Mouse (Mus musculus) forebrain, postnatal 0 days (tissue): ENCODE results near the gene Ppm1j. TPM values are rescaled to one million over a fixed set of nuclear protein-coding genes. Genes with fewer than 3 reads are reported as not detected.
A peak's percentile ranks its signal among the peaks of the same experiment; 100 is the strongest.
"Not testable (repeated sequence)": the region's sequence is repeated elsewhere in the genome, so short reads cannot be mapped to it uniquely, and the experiment has no call there.

ENCODE experiments used
- ATAC-seq: fragments of 200-750 bp; cut with Nextera tagmentation; 2 replicates; pipeline ENCODE4 v1.8.0; 2017; ENCODE audit warnings: mild to moderate bottlenecking, moderate library complexity
- DNase-seq: peaks from one replicate; pipeline ENCODE4 v3.0.0-alpha.2; 2015
- H3K27ac ChIP-seq: fragments of 300-500 bp; sonication (generic); 2 replicates; pipeline ENCODE4 v1.5.1; 2014; ENCODE audit warnings: low read depth, mild to moderate bottlenecking, antibody characterized with exemption, low read length, moderate library complexity, mixed read lengths
- H3K27me3 ChIP-seq: fragments of 300-500 bp; sonication (generic); 2 replicates; pipeline ENCODE4 v1.6.1; 2014; ENCODE audit warnings: mild to moderate bottlenecking, low read length, mixed read lengths; ENCODE audit not compliant: insufficient read depth
- H3K36me3 ChIP-seq: fragments of 300-500 bp; sonication (generic); 2 replicates; pipeline ENCODE4 v1.6.1; 2014; ENCODE audit warnings: mild to moderate bottlenecking, moderate library complexity; ENCODE audit not compliant: insufficient read depth
- H3K4me1 ChIP-seq: fragments of 300-500 bp; sonication (generic); 2 replicates; pipeline ENCODE4 v1.6.1; 2014; ENCODE audit warnings: antibody characterized with exemption; ENCODE audit not compliant: insufficient read depth
- H3K4me2 ChIP-seq: fragments of 300-500 bp; sonication (generic); 2 replicates; pipeline ENCODE4 v1.6.1; 2014; ENCODE audit warnings: low read depth, mild to moderate bottlenecking, moderate library complexity
- H3K4me3 ChIP-seq: fragments of 300-500 bp; sonication (generic); 2 replicates; pipeline ENCODE4 v1.5.1; 2014; ENCODE audit warnings: low read depth, low read length, mixed read lengths
- H3K9ac ChIP-seq: fragments of 300-500 bp; sonication (generic); 2 replicates; pipeline ENCODE4 v1.6.1; 2014; ENCODE audit warnings: mild to moderate bottlenecking
- H3K9me3 ChIP-seq: fragments of 300-500 bp; sonication (generic); 2 replicates; pipeline ENCODE4 v1.6.1; 2016; ENCODE audit warnings: low read length
- CTCF ChIP-seq: sonication (generic); IDR thresholded peaks from 2 replicates; pipeline ENCODE4 v1.5.1; 2016; ENCODE audit warnings: antibody characterized with exemption, control low read depth, low read depth
- WGBS: fragments of 180-500 bp; shearing (Covaris S2); extraction: QIAGEN DNeasy Blood & Tissue Kit; methylation state at CpG from one replicate; pipeline ENCODE4 v1.1.7; 2014; 5-methylcytosine and 5-hydroxymethylcytosine counted together
- polyA plus RNA-seq: library from polyadenylated mRNA; unstranded; fragments of >200 nt; fragmentation: Nextera tagmentation; extraction: Ambion mirVana; gene quantifications from 2 replicates; pipeline ENCODE4 v1.2.1, GENCODE M21; 2015
- total RNA-seq: library from RNA; depleted of rRNA; stranded (reverse); fragments of >200 nt; gene quantifications from 2 replicates; pipeline ENCODE4 v1.2.3, GENCODE M21; 2014

The Ppm1j gene
- total and polyA plus RNA-seq, 2 experiments from 2014 or later, result 2.0 to 2.6 TPM

- Histone ChIP-seq H3K4me2 (peak overlapping the region; percentile 59), H3K9me3 (no peaks in the 10 kb centered on the region), H3K4me3 (peak overlapping the region; percentile 39), H3K4me1 (no peaks in the 10 kb centered on the region), H3K9ac (peak overlapping the region; percentile 46), H3K27ac (no peak overlapping the region), H3K27me3 (peaks cover 5% of the 10 kb centered on the region; the same call in 1 of the 2 replicates), H3K36me3 (no peaks in the 10 kb centered on the region)
- ATAC-seq (peak; percentile 95), DNase-seq (peak; percentile 87)
- 3% methylated on average over 27 of the region's 27 CpGs for WGBS
- peak; percentile 87 for TF ChIP-seq CTCF
These were observed 22.4 kb upstream of the Ppm1j start for GRCm38 (mm10) chr3:104758406-104758805.

GRCm38 (mm10) chr3:104758869-104759268, 22.0 kb upstream of the Ppm1j start:
- H3K9ac ChIP-seq, result peak overlapping the region; percentile 46
- ATAC-seq (peak; percentile 50; the same call in 1 of the 2 replicates), DNase-seq (no peak)
- H3K27ac ChIP-seq, result no peak overlapping the region
- H3K36me3 ChIP-seq, result no peaks in the 10 kb centered on the region
- peak overlapping the region; percentile 59 for H3K4me2 ChIP-seq
- no peaks in the 10 kb centered on the region for H3K4me1 ChIP-seq
- H3K9me3 ChIP-seq, result no peaks in the 10 kb centered on the region
- TF ChIP-seq CTCF, result no peak
- peaks cover 5% of the 10 kb centered on the region; the same call in 1 of the 2 replicates for H3K27me3 ChIP-seq
- peak overlapping the region; percentile 39 for H3K4me3 ChIP-seq
- WGBS, result 7% methylated on average over 5 of the region's 5 CpGs

- 28% methylated on average over 18 of the region's 20 CpGs for WGBS
- not testable (repeated sequence) for ATAC-seq
These were observed 18.6 kb upstream of the Ppm1j start for GRCm38 (mm10) chr3:104762103-104762863.

GRCm38 (mm10) chr3:104765021-104765420, 15.8 kb upstream of the Ppm1j start:
- DNase-seq (no peak), ATAC-seq (no peak)
- no peak overlapping the region for H3K27ac ChIP-seq
- no peak overlapping the region for H3K4me3 ChIP-seq
- H3K36me3 ChIP-seq, result no peaks in the 10 kb centered on the region
- no peak overlapping the region for H3K4me2 ChIP-seq
- no peak overlapping the region for H3K9ac ChIP-seq
- no peaks in the 10 kb centered on the region for H3K4me1 ChIP-seq
- whole genome bisulfite sequencing, result 25% methylated on average over 4 of the region's 4 CpGs
- H3K9me3 ChIP-seq, result no peaks in the 10 kb centered on the region
- no peaks in the 10 kb centered on the region for H3K27me3 ChIP-seq
- TF ChIP-seq CTCF, result peak; percentile 56

More at GRCm38 (mm10) chr3:104762103-104762863, 18.6 kb upstream of the Ppm1j start:
- not testable (repeated sequence) for H3K36me3 ChIP-seq, H3K9me3 ChIP-seq, H3K27me3 ChIP-seq, H3K4me3 ChIP-seq, H3K9ac ChIP-seq, H3K4me1 ChIP-seq, H3K27ac ChIP-seq, H3K4me2 ChIP-seq, DNase-seq

DNA sequence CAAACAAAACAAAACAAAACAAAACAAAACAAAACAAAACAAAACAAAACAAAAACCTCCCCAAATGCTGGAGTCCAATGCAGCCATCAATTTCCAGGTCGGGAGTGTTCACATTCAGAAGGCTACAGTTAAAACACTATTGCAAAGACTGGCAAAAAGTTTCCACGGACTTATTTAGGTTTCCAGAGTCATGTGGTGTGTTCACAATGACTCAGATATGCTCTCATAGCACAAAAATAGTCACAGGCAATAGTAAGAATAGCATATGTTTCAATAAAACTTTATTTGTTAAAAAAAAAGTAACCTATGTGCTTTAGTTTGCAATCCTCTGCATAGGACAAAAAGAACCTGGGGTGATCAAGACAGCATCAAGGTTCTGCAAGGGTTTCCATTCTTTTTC, 13.7 kb upstream of the Ppm1j start:
- H3K27ac ChIP-seq, result no peak overlapping the region
- ATAC-seq (no peak), DNase-seq (no peak)
- no peak overlapping the region for H3K4me2 ChIP-seq
- TF ChIP-seq CTCF, result no peak
- no peaks in the 10 kb centered on the region for H3K4me1 ChIP-seq
- no peak overlapping the region for H3K4me3 ChIP-seq
- WGBS, result 76% methylated on average over 2 of the region's 2 CpGs
- H3K36me3 ChIP-seq, result no peaks in the 10 kb centered on the region
- H3K9me3 ChIP-seq, result no peaks in the 10 kb centered on the region
- H3K27me3 ChIP-seq, result no peaks in the 10 kb centered on the region
- no peak overlapping the region for H3K9ac ChIP-seq

- 83% methylated on average over 4 of the region's 4 CpGs for WGBS
These were observed 13.1 kb upstream of the Ppm1j start for GRCm38 (mm10) chr3:104767716-104768115.

GRCm38 (mm10) chr3:104769135-104769534, 11.7 kb upstream of the Ppm1j start:
- WGBS, result 71% methylated on average over 3 of the region's 3 CpGs

More at GRCm38 (mm10) chr3:104767716-104768115, 13.1 kb upstream of the Ppm1j start:
- H3K9ac ChIP-seq, result no peak overlapping the region
- no peak overlapping the region for H3K4me3 ChIP-seq
- H3K27ac ChIP-seq, result no peak overlapping the region
- H3K27me3 ChIP-seq, result no peaks in the 10 kb centered on the region
- TF ChIP-seq CTCF, result no peak
- DNase-seq (no peak), ATAC-seq (no peak)
- H3K4me2 ChIP-seq, result no peak overlapping the region
- no peaks in the 10 kb centered on the region for H3K36me3 ChIP-seq
- no peaks in the 10 kb centered on the region for H3K9me3 ChIP-seq
- no peaks in the 10 kb centered on the region for H3K4me1 ChIP-seq

More at GRCm38 (mm10) chr3:104769135-104769534, 11.7 kb upstream of the Ppm1j start:
- H3K4me2 ChIP-seq, result no peak overlapping the region
- no peak overlapping the region for H3K9ac ChIP-seq
- no peak overlapping the region for H3K4me3 ChIP-seq
- TF ChIP-seq CTCF, result no peak
- H3K27ac ChIP-seq, result no peak overlapping the region
- no peaks in the 10 kb centered on the region for H3K9me3 ChIP-seq
- no peak for DNase-seq
- no peaks in the 10 kb centered on the region for H3K27me3 ChIP-seq
- ATAC-seq, result no peak
- no peaks in the 10 kb centered on the region for H3K4me1 ChIP-seq
- H3K36me3 ChIP-seq, result no peaks in the 10 kb centered on the region
